Mouse (Mus musculus): Measurements from ENCODE around the gene Brd1. TPM values are rescaled to one million over a fixed set of nuclear protein-coding genes. Genes with fewer than 3 reads are reported as not detected.
A peak's percentile ranks its signal among the peaks of the same experiment; 100 is the strongest.
"Not testable (repeated sequence)": the region's sequence is repeated elsewhere in the genome, so short reads cannot be mapped to it uniquely, and the experiment has no call there.

The Brd1 gene
- 10 to 100 TPM; 50.8 to 56.4 (median 54.1) TPM for total RNA-seq (2022)

DNA sequence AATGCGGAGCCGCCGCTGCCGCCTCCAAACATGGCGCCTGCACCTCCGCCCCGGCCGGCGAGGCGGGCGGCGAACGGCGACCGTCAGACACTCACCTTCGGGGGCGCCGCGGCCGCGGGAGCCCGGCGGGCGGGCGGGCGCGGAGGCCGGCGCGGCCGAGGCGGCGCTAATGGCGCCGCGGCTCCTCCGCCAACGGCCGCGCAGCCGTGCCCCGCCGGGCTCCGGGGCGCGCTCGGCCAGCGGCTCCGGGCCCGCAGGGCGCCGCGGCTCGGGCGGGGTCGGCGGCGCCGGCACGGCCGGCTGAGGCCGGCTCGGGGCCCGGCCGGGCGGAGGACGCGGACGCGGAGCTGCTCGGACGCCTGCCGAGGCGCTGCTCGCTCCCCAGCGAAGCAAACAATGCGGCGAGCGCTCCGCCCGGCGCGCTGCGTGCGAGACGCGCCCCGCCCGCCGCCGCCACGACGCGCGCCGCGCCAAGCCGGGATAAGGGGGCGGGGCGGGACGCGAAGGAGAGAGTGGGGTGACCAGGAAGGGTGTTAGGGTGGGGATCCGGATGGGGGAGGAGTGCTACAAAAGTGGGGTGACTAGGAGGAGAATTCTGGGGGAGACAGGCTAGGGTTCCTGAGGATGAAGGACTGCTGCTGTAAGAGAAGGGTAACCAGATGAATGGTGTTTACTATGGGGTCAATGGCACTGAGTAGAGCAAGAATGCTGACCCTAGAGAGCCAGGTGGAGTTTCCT is at the start of gene Brd1:
Brd1 (minus strand) TSS at position 400 of the 738 bp plus-strand sequence.
- DNase-seq (ENCODE audit: low spot score in 2 of 2): peak; percentile 46 to 69

DNA sequence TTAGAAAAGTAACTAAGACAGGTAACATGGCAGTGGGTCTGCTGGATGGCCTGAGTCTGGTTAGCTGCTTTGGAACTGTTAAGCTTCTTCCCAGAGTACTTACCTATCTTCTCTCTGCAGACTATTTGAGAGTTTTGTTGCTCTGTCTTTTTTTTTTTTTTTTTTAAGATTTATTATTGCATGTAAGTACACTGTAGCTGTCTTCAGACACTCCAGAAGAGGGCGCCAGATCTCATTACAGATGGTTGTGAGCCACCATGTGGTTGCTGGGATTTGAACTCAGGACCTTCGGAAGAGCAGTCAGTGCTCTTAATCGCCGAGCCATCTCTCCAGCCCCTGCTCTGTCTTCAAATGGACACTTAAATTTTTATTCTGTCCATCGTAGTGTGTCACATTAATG is 40.6 kb upstream of the Brd1 start:
- not testable (repeated sequence) for DNase-seq (ENCODE audit: low spot score in 2 of 2)

DNA sequence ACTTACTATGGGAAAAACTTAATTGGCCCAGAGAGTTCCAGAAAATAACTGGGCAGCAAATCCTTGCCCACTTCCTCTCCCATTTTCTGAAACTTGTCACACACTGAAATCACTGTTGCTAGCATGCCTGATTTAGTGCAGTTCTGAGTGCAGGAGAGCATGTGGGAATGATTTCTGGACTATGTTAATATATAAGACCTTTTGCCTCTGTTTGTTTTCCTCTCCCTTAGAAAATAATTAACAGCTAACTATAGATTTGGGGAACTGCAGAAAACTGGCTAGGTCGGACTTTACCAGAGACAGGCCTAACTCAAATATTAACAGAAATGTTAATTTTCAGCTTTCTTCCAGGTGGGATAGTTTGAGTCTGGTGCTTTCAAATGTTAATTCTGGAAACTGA is 34.5 kb upstream of the Brd1 start:
- no peak for DNase-seq (ENCODE audit: low spot score in 2 of 2)

DNA sequence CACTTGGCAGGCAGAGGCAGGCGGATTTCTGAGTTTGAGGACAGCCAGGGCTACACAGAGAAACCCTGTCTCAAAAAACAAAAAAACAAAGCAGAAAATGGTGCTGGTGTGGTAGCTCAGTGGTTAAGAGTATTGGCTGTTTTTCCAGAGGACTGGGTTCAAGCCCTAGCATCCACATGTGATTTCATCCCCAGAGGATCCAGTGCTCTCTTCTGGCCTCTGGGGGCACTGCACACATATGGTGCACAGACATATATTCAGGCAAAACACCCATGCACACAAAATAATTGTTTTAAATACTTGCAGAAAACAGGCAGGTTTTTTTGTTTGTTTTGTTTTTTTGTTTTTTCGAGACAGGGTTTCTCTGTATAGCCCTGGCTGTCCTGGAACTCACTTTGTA is 32.1 kb upstream of the Brd1 start:
- DNase-seq (ENCODE audit: low spot score in 2 of 2): not testable (repeated sequence)

DNA sequence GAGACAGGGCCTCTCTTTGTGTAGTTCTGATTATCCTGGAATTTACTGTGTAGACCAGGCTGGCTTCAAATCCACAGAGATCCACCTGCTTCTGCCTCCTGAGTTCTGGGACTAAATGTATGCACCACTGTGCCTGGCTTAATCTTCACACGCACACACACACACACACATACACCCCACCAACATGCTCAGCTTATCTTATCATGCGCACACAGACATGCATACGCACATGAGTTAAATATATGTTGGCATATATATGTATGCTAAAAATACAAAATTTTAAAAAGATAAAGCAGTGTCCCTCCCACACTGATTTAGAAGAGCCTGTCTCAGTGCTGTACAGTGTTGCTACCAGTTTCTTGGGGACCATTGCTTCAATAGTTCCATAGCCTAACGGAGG is 27.5 kb upstream of the Brd1 start:
- no peak for DNase-seq (ENCODE audit: low spot score in 2 of 2)

DNA sequence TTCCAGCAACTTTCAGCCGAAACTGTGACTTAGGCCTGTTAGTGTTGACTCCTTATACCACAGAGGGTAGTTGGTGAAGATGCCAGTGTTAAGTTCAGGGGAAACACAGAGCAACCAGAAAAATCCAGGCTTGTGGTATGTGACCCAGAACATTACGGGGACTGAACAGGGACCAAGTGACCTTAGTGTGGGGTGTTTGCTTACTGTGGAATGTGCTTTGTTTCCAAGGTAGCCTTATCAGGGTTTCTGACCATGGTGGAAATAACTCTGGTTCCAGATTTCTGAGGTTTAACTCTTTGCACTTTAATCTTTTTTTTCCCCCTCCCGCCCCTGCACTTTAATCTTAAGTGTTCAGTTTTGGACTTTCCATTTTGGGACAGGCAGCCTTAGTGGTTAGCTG is 24.0 kb upstream of the Brd1 start:
- no peak for DNase-seq (ENCODE audit: low spot score in 2 of 2)

DNA sequence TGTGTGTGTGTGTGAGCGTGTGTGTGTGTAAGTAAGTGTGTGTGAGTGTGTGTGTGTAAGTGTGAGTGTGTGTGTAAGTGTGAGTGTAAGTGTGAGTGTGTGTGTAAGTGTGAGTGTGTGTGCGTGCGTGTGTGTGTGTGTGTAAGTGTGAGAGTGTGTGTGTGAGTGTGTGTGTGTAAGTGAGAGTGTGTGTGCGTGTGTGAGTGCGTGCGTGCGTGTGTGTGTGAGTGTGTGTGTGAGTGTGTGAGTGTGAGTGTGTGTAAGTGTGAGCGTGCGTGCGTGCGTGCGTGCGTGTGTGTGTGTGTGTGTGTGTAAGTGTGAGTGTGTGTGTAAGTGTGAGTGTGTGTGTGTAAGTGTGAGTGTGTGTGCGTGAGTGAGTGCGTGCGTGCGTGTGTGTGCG is 21.7 kb upstream of the Brd1 start:
- DNase-seq (ENCODE audit: low spot score in 2 of 2): no peak

DNA sequence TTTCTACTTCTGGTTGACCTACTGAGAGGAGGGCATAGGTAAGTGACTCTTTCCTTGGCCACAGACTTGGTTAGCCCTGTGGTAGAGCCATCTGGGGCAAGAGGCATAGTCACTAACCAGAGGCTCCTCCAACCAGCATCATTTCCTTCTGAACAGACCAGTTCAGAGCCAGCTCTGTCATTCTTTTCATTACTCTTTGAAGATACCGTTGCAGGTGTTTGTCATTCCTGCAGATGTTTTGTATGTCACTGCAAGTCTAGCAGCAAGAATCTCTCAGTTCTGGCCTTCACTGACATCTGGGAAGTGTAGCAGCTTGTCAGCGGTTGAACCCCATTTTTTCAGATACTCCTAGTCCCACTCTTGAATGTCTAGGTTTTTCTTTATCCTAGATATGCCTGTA is 20.9 kb upstream of the Brd1 start:
- no peak for DNase-seq (ENCODE audit: low spot score in 2 of 2)

DNA sequence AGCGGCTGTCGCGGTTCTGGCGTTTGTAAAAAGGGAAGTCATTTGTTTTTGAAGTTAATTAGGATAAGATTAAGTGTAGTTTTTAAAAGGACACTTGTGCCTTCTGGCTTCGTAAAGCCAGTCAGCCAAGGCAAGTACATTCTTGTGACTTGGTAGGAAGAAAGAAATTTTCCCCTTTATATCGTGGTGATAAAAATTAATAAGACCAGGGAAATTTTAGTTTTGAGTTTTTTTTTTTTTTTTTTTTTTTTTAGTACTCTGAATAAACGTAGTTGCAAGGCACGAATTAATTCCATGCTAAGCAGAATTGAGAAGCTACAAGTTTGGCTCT is 18.3 kb upstream of the Brd1 start:
- no peak for DNase-seq (ENCODE audit: low spot score in 2 of 2)

DNA sequence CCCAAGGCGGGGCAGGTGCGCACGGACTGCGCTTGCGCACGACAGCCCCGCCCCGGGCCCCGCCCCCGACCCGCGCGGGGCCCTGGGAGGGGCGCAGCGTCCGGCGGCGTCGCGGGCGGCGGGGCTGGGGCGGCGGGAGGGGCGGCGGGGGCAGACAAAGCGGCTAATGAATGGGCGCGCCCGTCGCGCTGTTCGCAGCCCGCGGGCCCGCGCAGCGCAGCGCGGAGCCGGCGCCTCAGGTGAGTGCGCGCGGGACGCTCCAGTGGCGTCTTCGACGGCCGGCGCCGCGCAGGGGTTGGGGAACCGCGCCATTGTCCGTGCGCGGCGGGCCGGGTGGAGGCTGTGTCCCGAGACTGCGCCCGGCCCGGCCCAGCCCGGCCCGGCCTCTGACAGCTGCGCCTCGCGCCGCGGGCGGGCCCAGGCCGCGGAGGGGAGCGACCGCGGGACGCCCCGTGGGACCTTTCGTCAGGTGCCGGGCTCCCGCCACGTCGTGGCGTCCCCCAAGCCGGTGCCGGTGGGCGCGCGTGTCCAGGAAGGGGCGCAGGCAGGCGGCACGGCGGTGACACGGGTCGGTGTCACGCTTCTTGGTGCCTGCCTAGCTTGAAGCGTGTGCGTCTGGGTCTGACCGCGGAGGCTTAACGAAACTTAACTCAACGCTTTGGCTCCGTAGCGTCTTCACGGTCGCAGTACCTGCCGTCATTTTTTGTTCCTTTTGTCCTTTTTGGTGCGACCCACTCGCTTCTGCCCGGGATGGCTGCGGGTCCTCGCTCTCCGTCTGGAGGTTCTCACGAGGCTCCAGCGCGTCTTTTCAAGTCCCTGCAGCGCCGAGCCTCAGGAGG is 17.8 kb upstream of the Brd1 start, which contains the start of gene Zbed4:
Zbed4 (plus strand) TSS at position 97 of the 839 bp plus-strand sequence.
- peak in 1 of 2 experiments; percentile 28 for DNase-seq (ENCODE audit: low spot score in 2 of 2)

DNA sequence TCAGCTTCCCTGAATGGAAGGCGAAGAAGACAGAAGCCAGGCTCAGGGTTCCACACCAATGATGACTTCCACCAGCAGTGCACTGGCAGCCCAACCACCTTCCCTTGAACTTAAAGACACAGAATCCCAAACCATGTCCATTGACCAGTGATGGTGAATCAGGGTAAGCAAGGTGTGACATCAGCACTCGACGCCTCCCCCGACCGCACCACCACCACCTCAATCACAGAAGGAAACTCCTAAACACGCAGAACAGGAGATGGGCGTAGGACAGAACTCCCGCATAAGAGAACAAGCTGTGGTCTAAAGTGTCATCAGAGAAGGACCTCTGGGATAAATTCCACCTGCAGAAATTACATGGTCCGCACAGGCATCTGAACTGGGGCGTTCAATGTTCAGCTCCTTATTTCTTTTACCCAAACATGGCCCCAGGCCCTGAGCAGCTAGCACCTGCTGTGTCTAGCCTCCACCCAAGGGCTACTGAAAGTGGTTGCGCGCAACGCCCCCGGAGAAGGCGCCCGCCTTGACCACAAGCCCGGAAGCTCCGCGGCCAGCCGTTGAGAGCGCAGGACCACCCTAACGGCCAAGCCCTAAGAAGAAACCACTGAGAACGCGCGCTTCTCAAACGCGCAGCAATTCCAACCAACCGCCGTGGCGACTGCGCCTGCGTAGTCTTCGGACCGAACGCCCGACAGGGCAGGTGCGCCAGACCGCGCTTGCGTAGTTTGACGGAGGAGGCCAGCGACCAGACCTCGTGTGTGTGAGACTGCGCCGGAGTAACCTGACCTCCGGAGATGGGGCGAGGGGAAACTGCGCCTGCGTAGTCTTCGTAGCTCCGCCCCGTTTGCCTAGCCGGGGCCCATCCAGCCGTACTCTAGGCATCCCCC is 16.9 kb upstream of the Brd1 start:
- DNase-seq (ENCODE audit: low spot score in 2 of 2): peak; percentile 99

DNA sequence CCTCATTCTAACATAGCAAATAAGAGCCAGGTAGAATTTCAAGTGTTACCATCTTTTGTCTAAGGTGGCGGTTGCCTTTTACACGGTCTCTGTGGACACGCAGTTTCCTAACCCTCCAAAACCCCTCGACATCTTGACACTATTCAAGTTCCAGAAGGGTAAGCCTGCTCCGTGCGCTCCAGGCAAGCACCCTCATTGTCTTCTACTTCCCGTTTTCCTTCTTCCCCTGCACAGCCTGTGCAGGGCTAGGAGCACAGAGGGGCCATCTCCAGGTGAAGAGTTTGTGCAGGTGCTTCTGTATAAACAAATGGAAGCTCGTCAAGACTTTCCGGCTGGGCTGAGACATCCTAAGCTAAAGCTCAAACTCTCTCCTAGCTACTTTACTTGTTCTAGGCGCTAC is 16.0 kb upstream of the Brd1 start:
- no peak for DNase-seq (ENCODE audit: low spot score in 2 of 2)

DNA sequence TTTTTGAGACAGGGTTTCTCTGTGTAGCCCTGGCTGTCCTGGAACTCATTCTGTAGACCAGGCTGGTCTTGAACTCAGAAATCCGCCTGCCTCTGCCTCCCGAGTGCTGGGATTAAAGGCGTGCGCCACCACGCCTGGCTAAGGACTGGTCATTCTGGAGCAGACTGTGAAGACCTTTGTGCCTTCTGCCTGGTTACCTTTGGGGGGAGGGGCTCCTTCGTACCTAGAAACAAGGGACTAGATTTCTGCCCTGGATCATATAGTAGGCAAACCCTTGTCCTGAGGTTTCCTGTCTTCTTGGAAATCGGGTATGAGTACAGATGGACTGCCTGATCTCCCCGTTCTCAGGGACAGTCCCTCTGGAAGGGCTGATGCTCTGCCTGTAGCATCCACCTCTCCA is 15.6 kb upstream of the Brd1 start:
- not testable (repeated sequence) for DNase-seq (ENCODE audit: low spot score in 2 of 2)

DNA sequence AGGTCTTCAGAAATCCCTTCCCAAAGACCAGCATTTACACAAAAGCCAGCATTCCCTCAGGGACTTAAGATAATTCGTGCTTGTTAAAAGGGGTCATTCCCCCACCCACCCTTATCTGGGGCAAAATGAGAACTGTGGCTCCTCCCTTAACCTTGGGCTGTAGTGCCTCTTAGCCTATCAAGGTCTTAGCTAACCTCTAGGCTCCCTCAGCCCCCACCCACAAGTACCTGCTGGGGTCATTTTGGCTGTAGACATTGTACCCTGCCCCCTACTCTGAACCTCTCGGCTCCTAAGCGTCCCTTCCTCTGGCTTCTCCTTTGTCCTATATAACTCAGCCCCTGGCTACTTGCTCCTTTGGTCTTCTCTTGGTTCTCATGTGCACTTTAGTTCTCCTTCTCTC is 11.9 kb upstream of the Brd1 start:
- no peak for DNase-seq (ENCODE audit: low spot score in 2 of 2)

DNA sequence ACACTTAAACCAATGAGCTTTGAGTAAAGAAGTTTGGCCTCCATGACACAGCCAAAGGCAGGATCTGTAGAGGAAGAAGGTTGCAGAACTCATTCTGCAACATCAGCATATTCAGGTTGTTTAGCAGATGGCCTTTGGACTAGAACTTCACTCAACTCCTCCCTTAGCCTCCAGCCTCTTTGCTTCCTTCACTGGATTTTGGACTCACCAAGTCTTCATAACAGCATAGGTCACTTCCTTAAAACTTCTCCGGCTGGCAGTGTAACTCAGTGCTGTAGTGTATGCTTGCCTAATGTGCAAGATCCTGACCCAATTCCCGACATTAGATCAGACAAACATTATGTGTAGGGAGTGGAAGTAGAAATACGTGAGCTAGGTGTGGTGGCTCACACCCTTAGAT is 11.3 kb upstream of the Brd1 start:
- no peak for DNase-seq (ENCODE audit: low spot score in 2 of 2)

DNA sequence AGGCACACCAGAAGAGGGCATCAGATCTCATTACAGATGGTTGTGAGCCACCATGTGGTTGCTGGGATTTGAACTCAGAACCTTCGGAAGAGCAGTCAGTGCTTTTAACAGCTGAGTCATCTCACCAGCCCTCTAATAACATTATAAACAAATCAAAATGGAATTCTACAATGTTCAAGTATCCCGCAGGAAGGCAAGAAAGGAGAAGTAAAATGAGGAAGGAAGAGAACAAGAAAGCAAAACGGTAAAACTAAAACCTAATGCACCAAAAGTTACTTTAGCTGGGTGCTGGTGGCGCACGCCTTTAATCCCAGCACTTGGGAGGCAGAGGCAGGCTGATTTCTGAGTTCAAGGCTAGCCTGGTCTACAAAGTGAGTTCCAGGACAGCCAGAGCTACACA is 9.3 kb upstream of the Brd1 start:
- DNase-seq (ENCODE audit: low spot score in 2 of 2): not testable (repeated sequence)

DNA sequence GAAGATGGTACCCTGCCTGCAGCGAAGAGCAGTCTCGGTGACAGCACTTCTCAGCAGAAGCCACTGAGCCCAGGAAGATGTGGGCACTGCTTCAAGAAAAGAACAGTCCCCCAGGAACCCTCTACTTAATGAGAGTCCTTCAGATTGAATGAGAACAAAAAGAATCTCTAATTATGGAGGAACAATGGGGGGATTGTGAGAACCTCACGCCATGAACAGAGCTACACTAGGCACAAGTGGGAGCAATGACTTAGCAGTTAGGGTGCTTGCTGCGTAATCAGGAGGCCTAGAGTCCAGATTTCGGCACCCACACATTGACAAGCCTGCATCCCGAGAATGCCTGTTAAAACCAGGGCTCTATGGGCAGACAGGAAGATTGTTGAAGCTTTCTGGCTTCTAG is 7.3 kb upstream of the Brd1 start:
- DNase-seq (ENCODE audit: low spot score in 2 of 2): no peak

DNA sequence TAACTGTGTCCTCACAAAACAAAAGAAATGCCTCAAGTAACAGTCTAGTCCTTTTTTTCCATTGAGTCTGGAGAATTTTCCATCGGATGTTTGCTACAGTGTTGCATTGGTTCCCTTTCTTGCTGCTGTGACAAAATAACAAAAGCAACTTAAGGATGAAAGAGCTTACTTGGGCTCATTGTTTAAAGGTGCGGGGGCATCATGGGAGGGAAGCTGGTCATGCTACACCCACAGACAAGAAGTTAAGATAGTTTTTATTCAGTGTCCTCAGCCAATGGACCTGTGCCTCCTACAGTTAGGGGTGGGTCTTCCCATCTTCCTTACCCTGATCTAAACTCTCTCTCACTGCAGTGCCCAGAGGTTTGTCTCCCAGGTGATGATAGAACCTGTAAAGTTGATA is 4.4 kb upstream of the Brd1 start:
- DNase-seq (ENCODE audit: low spot score in 2 of 2): no peak

DNA sequence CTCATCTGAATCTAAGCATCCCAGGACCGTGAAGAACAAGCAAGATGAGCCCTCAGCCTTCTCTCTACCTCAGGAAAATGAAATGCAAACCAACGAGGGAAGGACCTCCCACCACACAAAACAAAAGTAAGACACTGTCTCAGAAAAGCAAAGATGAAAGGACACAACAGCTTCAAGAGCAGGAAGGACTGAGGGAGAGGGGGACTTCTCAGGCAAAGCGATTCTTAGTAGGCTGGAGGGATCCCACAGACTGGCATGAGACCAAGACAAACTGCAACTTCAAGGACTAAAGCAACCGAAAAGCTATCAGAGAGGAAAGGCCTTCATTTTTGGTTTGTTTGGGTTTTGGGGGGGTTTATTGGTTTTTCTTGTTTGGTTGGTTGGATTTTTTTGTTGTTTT is 2.1 kb upstream of the Brd1 start:
- no peak for DNase-seq (ENCODE audit: low spot score in 2 of 2)

DNA sequence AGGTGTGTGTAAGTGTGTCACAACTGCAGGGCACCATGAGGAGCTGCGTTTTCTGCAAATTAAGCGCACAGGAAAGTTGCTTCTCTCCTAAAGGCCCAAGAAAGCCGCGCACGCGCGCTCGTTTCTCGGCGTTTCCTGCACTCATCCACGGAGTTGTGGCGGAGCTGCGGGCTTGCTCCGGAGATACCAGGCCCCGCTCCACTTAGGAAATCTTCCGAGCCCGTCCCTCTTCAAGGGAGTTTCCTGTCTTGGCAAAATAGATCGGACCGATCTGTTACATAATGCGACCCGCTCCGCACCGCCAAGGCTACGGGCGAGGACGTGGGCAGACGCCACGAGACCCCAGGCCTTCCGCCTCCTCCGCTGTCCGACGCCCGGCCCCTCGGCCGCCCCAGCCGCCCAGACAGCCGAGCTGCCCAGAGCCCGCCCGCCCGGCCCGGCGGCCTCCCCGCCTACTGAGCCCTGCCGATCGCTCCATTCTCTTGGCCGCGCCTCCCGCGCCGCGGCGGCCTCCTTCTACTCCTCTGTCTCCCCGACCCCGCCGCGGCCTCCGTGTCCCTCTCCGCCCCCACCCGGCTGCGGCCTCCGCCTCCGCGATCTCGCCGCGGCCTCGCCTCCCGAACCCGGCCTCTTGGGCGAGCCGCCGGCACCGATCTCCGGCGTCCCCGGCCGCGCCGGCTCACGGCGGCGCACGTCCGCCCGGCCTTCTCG is 837 bp downstream of the Brd1 start:
- peak; percentile 36 to 49 for DNase-seq (ENCODE audit: low spot score in 2 of 2)

DNA sequence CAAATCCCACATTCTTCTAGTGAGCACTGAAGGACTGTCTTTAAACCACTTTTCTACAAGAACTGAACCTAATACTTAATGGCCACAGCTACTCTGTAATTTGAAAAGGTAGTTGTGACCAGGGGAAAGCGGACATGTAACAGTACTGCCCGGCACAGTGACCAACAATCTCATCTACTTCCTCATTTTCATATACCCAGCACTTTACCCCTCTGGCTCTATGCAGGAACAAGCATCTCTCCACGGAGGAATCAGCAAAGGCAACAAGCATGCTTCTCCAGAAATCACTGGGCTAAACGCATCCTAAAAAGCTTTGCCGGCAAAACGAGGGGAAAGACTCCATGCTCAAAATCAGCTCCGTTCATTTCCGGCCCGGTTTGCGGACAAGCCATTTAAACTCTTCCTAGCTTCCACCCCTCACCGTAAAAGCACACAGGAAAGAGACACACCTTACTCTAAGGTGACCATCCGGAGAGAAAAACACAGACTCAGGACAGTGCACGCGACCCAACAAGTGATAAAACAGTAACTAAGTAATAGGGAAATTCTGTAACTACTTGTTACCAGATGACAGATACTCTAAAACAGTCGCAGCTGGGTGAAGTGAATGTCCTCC is 1.5 kb downstream of the Brd1 start:
- no peak for DNase-seq (ENCODE audit: low spot score in 2 of 2)

Measured in layer of hippocampus, adult 8-10 months (tissue).